Mouse (Mus musculus) heart, adult 8-10 months (tissue): ENCODE data around the gene Fars2. TPM values are rescaled to one million over a fixed set of nuclear protein-coding genes. Genes with fewer than 3 reads are reported as not detected.
"Not testable (repeated sequence)": the region's sequence is repeated elsewhere in the genome, so short reads cannot be mapped to it uniquely, and the experiment has no call there.

Experiments
- DNase-seq: peaks from one replicate; pipeline ENCODE4 v3.0.0; 2022; ENCODE audit warnings: low spot score
- total RNA-seq, 4 experiments: library from RNA; stranded (reverse); gene quantifications; 2 replicates each; pipeline ENCODE4 v1.2.4; 2022

Gene Fars2
- total RNA-seq, 4 experiments from 2014 or later: 85.3 to 90.4 (median 87.3) TPM

DNA sequence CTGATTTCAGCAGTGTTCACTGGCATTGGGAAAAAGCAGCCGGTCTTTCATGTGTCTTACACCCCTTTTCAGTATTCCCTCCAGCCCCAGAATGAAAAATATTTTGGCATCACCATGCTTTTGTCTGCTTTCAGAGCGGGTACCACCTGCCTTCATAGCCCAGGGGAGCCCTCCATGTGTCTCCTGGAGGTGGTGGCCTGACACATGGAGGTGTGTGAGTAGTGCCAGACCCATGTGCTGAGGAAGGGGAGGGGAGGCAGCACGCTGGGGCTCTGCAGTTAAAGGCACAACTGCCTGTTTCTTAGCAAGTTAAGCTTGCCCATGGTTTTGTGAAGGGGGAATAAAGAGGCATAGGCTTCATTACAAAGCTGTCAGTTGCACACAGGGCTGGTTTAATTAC is 176.3 kb downstream of the Fars2 start:
- DNase-seq: no peak

DNA sequence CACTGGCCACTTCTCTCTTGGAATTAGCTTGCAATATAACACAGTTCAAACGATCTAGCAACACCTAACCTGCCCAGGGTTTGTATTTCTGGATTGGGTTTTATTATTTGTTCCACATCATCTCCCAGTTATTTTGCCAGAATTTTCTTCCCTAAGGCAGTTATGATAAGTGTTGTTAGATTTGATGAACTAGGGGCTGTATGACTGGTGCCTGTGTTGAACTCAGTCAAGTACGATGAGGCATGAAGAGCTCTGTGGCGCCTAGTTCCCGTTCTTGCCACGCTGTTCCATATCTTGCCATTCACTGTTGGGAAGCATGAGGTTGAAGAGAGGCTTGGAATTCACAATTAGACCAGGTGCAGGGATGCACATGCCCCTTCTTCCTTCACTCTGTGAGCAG is 177.3 kb downstream of the Fars2 start:
- DNase-seq: no peak

GRCm38 (mm10) chr13:36295848-36296247 is 178.6 kb downstream of the Fars2 start:
- peak; percentile 56 for DNase-seq

- no peak for DNase-seq
These were observed 179.4 kb downstream of the Fars2 start for GRCm38 (mm10) chr13:36296574-36296973.

GRCm38 (mm10) chr13:36297950-36298781 is 181.0 kb downstream of the Fars2 start:
- no peak for DNase-seq

DNA sequence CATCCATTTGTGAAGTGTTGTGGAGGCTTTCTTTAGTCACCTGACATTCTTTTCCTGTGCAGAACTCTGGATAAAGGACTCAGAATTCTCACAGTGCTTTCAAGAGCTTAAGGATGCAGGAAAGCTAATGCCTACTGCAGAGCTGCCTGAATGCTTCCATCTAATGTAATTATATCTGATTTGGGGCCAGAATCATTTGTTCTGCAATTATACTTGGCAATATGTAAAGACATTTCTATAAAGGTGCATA is 181.5 kb downstream of the Fars2 start:
- DNase-seq: no peak

- no peak for DNase-seq
These were observed 185.6 kb downstream of the Fars2 start for GRCm38 (mm10) chr13:36302770-36303169.

DNA sequence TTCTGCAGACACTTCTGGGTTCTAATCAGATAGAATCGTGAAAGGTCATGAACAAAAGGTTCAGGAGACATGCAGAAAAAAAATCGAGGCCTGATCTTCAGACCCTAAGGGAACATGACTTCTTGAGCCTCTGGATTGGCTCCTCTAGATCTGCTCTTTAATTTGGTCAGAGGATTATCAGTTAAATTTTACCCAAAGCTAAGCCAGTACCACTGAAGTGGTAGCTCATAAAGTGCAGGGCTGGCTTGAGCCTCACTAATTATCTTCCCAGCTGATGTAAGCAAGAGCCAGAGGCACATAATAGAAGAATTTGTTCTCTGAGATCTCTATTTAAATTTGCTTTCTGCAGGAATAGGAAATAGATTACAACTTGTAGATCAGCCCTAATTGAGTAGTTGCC is 188.1 kb downstream of the Fars2 start:
- no peak for DNase-seq

DNA sequence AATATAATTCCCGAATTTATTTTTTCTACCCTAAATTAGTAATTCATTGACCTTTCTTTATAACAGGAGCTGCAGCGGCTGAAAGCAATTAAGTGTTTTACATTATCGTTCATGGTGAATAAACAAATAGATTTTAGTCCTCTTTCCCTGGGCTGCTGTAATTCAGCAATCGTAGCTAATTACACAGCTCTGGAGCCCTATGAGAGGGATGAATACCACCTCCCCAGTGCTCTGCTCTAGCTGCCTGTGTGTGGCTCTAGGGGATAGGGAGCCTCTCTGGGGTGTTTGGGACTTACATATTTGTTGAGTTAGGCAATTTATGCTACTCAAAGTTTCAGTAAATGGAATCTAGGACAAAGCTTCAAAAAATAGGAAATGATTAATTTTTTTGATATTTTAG is 190.2 kb downstream of the Fars2 start:
- no peak for DNase-seq

- DNase-seq: no peak
These were observed 191.9 kb downstream of the Fars2 start for GRCm38 (mm10) chr13:36309160-36309559.

DNA sequence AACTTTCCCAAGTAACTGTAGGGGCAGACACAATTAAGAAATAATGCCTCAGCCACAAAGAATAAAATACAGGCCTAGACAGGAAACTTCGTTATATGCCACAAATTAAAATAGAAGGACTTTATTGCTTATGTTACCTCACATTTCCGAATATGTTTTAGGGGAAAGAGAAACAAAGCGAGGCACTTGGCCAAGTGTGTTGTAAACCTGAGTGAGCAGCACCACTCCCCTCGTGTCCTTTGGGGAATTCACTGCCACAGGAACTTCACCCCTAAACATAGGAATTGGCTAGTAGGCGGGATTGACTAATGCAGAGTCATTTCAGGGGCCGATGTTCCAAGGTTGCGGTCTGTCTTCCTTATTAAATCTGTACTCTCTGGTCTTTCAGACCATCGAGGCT is 197.0 kb downstream of the Fars2 start:
- no peak for DNase-seq

GRCm38 (mm10) chr13:36314860-36315800 is 197.9 kb downstream of the Fars2 start:
- no peak for DNase-seq

DNA sequence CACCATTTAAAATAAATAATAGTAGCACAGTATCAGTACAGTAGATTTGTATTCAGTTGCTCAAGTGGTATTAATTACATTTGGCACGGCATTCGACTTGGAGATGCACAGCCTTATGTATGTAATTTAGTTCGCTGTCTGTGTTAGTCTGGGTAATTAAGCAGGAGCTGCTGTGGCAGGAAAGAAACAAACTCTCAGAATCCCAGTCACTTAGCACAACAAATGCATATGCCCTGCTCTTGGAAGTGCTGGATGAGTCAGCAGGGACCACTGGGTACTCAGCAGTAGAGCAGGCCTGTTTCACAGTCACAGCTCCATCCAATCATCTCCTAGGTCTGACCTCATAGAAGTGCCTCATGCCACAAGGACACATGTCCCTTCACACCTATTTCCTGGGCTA is 200.6 kb downstream of the Fars2 start:
- DNase-seq: no peak

DNA sequence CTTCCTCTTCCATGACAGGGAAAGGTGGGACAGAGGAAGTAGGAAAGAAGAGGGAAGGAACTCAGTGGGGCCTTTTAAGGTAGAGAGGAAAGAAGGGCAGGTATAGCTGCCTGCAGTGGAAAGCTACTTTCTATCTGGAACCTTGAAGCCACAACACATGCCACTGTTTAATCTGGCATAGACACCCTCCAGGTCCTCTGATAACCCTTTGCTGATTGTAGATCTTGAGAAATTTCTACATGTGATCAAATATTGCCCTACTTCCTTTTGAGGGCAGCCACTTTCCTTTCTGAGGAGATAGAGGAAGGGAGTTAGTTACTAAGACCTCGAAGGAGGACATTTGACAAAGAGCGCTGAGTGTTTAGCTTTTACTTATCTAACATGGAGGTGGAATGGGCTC is 207.4 kb downstream of the Fars2 start:
- DNase-seq: no peak

DNA sequence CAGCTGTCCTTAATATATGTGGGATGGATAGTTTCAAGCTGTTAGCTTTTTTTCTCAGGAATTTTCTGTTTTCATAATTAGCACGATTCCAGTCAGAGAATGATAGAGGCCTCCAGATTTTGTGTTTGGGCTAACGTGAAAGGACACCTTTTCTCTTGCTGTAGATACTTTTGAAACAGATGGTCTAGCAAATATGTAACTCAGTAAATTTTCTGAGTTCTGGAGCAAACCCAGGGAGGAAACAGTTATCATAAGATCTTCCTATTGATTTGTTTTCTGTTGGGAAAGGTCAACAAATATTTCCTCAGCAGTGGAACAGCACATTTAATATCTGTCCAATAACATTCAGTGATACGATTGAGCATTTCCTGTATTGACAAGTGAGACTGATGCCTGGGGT is 209.3 kb downstream of the Fars2 start:
- DNase-seq: no peak

- no peak for DNase-seq
These were observed 212.7 kb downstream of the Fars2 start for GRCm38 (mm10) chr13:36329871-36330270.

DNA sequence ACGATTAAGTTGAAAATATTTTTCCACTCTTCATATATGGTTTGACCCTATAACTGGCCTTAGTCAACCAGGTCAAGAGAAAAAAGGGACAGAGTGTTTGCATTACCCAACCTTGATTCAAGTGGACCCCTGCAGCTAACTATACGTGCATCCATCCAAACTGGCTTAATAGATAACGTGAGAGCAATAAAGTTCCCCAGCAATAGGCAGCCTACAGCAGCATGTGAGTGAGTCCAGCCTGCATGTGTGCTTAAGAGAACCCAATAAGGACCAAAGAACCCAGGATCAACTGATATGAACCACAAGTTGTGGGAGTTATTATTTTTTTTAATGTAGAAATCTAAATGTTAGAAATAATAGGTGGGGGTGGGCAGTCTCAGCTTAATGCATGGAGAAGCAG is 213.3 kb downstream of the Fars2 start:
- no peak for DNase-seq

DNA sequence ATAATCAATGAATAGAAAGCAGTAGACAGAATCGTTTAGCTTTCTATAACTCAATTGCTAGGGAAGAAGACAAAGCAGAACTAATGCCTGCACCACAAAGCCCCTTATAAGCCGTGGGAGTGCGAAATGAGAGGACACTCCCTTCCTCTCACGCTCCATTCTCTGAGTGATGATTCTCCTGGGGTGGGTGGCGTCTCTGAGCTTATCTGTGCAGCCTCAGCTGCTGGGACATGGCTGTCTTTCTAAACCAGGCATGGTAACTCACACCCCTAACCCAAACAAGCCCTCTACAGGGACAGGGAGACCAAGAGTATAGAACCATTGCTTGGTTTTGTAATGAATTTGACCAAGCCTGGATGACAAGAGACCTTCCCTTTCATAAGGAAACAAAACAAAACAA is 217.5 kb downstream of the Fars2 start:
- DNase-seq: no peak

DNA sequence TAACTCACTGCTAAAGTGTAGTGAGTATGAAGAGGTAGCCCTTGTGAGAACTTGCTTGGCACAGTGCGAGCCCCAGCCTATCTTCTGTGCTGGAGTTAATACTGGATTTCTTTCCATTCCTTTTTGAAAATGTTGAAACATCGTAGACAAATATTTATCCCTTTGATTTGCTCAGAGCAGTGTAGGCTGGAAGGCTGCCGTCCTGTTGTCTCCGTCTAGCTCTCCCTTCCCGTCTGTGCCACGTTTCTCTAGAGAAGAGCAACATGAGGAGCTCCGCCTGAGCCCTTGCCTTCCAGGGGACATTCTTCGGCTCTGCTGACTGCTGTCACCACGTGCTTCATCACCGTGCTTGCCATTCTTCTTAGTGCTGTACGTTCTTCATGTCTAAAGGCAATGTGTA is 234.3 kb downstream of the Fars2 start:
- DNase-seq: no peak

GRCm38 (mm10) chr13:36357469-36357868 is 240.3 kb downstream of the Fars2 start:
- no peak for DNase-seq

DNA sequence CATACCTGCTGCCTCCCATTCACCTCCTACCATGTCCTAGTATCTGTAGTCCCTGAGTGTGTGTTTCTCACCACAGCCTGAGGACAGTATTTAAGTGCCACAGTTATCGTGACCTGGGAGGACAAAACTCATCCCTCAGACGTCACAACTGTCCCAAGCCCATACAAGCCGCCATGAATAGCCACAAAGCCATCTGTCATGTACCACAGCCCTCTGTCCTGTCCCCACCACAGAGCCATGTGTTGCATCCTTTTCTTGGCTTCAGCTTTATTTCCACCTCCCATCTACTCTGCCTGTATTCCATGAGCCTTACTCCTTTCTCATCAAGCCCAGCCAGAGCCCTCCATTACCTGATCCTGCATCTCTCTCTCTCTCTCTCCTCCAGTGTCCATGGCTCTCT is 244.2 kb downstream of the Fars2 start:
- no peak for DNase-seq

GRCm38 (mm10) chr13:36365719-36366118 is 248.5 kb downstream of the Fars2 start:
- not testable (repeated sequence) for DNase-seq

- no peak for DNase-seq
These were observed 249.1 kb downstream of the Fars2 start for GRCm38 (mm10) chr13:36366304-36366703.
